Mouse (Mus musculus) layer of hippocampus, adult 2 months (tissue): ENCODE measurements around the gene Olfr320. TPM values are rescaled to one million over a fixed set of nuclear protein-coding genes. Genes with fewer than 3 reads are reported as not detected.
A peak's percentile ranks its signal among the peaks of the same experiment; 100 is the strongest.

Experiments
- DNase-seq, 2 experiments: peaks; one replicate each; pipeline ENCODE4 v3.0.0; 2022; ENCODE audit warnings: low spot score in 2 of 2
- H3K27ac ChIP-seq: fragments of 200-600 bp; 2 replicates; pipeline ENCODE4 v1.8.1; 2022
- H3K4me3 ChIP-seq: fragments of 200-600 bp; 2 replicates; pipeline ENCODE4 v1.8.1; 2022; ENCODE audit warnings: mild to moderate bottlenecking
- CTCF ChIP-seq: fragments of 200-600 bp; conservative IDR thresholded peaks from 2 replicates; pipeline ENCODE4 v1.8.1; 2022; ENCODE audit warnings: antibody characterized with exemption, mild to moderate bottlenecking, moderate library complexity
- long read RNA-seq, 2 experiments: library from polyadenylated mRNA; stranded (forward); transcript quantifications; one replicate each; pipeline ENCODE4 v2.0.0; 2021; ENCODE audit warnings: borderline mapping rate in 2 of 2
- total RNA-seq, 2 experiments: library from RNA; stranded (reverse); gene quantifications; 2 replicates each; pipeline ENCODE4 v1.2.3; 2021

Olfr320 gene
- not detected for total RNA-seq
- long read RNA-seq, experiment 1, result 0 reads
- long read RNA-seq, experiment 2, result 0 reads

DNA sequence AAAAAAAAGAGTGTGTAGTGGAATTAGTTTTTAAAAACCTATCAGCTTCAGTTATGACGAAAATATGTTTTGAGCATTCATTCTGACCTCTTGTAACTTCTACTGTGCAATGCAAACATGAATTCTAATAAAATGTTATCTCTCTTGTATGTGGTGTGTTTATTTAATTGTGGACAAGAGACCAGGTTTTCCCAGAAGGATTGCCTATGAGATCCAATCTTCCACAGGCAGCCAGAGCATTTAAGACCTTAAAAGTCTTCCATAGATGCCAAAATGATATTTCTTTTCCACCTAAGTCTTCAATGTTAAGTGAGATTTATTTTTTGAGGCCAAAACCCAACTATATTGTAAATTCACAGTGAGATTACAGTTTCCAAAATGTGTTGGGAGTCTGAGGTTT, at the start of gene Olfr320:
Gene Olfr320 (plus strand): TSS at position 301 of the 400 bp plus-strand sequence.
- Histone ChIP-seq H3K27ac (no peak within 1 kb of the TSS), H3K4me3 (no peak within 1 kb of the TSS)
- TF ChIP-seq CTCF, result no peak
- no peak for DNase-seq

DNA sequence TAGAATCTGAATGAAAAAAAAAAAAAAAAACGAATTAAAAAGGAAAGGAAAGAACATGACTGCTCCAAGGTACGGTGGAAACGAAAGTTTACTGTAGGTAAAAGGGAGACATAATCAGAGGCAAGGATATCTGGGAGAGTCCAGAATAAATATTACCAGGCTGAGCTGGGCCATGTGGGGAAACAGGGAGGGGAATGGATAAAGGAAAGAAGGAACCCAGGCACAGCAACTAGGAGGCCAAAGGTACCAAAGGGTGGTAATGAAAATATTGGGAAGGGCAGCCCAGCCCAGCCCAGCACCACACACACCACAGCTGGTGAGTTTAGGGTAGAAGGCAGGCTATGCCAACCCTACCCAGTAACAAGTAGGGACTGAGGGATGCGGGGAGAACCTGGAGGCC, 46.0 kb upstream of the Olfr320 start:
- no peak overlapping the region for H3K4me3 ChIP-seq
- DNase-seq, result no peak
- no peak overlapping the region for H3K27ac ChIP-seq
- TF ChIP-seq CTCF, result no peak

DNA sequence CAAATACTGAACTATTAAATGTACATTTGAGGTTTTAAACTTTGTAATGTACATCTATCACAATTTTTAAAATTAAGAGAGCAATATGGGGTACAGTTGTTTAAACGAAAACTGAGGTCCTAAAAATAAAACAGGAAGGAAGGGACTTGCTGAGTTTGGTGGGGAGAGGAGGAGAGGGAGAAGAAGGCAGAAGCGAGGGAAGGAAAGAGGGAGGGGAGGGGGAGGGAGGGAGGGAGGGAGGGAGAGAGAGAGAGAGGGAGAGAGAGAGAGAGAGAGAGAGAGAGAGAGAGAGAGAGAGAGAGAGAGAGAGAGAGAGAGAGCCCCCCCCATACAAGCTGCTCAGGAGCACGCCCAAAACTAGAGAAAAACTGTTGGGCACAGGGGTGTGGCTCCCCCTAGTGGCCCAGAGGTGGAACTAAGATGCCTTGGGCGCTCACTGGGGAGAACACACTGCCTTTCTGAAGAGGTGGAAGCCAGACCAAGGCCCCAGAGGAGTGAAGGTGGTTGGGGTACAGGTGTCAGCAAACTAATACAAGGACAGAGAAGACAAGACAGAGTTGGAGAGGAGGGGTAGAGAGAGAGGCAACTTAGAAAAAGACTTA, 44.4 kb upstream of the Olfr320 start:
- DNase-seq, result peak; percentile 55 to 63
- Histone ChIP-seq H3K27ac (no peak overlapping the region), H3K4me3 (no peak overlapping the region)
- TF ChIP-seq CTCF, result peak; percentile 79

DNA sequence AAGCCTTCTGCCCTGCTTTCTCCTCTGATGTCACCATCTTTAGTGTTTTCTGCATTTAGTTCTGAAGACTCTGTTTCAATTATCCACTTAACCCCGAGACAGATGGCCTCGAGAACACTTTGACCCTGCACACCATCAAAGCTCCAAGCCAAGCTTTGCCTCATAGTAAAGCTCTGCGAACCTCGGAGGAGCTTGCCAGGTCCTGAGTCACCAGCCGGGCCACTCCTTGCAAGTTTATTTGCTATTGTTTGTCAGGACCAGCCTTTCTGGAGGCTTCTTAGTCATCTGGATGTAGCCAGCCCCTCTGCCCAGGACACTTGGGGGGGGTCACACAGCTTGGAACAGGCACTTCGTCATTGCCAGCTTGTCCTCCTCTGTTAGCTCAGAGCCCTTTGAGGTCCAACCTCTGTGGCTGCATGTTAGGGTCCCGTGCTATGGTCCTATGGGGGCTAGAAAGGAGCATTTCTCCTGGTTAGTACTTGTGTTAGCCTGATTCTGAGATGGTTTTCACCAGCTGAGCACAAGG, 42.7 kb upstream of the Olfr320 start:
- no peak overlapping the region for H3K27ac ChIP-seq
- no peak overlapping the region for H3K4me3 ChIP-seq
- no peak for TF ChIP-seq CTCF
- DNase-seq, result no peak

DNA sequence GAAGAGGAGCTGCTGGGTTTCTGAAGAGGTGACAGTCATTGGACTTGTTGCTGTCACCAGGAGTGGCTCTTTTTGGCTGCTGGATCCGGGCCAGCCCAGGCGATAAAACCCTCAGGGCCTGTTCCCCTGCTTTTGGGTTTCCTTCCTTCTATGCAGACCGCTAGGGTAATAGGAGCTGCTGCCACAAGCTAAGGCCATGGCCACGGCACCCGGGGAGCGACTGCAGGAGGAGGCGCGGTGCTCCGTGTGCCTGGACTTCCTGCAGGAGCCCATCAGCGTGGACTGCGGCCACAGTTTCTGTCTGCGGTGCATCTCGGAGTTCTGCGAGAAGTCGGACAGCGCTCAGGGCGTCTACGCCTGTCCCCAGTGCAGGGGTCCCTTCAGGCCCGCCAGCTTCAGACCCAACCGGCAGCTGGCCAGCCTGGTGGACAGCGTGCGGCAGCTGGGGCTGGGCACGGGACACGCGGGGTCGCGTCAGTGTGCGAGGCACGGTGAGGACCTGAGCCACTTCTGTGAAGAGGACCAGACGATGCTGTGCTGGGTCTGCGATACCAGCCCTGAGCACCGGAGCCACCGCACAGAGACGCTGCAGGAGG, 40.5 kb upstream of the Olfr320 start, which contains the start of gene Trim58:
Gene Trim58 (plus strand): TSS at position 194 of the 596 bp plus-strand sequence.
- no peak for DNase-seq
- H3K4me3 ChIP-seq, result peak within 1 kb of the TSS; percentile 50
- H3K27ac ChIP-seq, result no peak within 1 kb of the TSS
- no peak for TF ChIP-seq CTCF

DNA sequence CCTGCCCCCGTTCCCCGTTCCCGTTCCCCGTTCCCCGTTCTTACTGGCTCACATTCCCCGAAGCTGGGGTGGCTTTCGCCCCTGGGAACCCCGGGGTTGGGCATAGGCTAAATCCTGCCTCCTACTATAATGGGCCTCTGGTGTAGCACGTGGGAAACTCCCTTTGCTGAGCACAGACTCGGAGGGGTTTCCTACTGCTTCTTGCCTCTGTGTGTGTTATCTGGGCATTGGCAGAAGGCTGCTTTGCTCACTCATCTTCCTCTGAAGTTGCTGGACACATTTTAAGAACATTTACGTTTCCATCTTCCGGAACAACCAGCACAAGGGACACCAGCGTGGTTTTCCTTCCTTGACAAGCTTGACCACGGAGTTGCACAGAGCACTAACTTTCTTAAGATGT, 39.8 kb upstream of the Olfr320 start:
- DNase-seq, result no peak
- no peak for TF ChIP-seq CTCF
- no peak overlapping the region for H3K27ac ChIP-seq
- no peak overlapping the region for H3K4me3 ChIP-seq

DNA sequence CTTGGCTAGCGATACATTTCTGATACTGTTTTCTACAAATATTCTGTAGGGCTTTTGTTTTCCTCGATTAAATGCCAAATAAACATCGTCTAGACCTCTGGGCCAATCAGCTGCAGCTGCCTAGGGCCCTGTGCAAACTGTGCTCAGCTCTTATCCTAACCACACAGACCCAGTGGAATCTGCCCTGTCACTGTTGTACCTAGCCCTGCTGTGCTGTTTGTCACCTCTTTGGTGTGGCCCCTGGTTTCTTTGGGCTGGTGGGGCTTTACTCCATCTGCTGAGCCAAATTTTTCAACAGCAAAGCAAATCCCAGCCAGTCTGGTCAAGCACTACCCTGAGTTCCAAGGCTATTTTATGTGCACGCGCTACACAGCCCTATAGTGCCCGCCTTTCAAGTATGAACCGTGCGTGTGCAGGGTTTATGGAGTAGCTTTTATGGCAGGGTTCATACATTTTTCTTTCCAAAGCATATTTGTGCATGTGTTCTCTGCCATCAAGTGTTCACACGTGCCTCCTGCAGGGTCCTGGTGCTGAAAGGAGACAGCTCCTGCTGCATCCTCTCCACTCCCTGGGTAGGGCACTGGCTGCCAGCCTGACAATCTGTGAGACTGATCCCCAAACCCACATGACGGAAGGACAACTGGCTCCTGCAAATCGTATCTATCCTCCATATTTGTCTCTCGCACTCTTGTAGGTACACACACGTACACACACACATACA, 39.1 kb upstream of the Olfr320 start:
- H3K4me3 ChIP-seq, result no peak overlapping the region
- no peak overlapping the region for H3K27ac ChIP-seq
- TF ChIP-seq CTCF, result no peak
- no peak for DNase-seq

DNA sequence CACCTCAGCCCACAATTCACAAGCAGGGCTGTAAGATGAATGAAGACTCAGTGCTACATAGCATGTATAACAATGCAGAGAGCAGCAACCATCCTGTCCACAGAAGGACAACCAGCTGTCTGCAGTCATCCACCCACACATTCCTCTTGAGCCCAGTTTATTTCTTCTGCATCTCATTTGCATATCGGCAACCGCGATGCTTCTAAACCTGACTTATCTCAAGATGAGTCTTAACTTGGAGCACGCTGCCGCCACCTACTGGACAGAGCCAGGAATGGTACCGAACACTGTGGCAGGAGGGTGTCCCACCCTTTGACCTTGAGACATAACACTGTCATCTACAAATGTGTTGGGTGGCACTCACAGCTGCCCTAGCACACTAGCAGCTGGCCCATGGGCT, 37.5 kb upstream of the Olfr320 start:
- no peak overlapping the region for H3K27ac ChIP-seq
- no peak overlapping the region for H3K4me3 ChIP-seq
- TF ChIP-seq CTCF, result peak; percentile 85
- DNase-seq, result peak; percentile 41 to 46

DNA sequence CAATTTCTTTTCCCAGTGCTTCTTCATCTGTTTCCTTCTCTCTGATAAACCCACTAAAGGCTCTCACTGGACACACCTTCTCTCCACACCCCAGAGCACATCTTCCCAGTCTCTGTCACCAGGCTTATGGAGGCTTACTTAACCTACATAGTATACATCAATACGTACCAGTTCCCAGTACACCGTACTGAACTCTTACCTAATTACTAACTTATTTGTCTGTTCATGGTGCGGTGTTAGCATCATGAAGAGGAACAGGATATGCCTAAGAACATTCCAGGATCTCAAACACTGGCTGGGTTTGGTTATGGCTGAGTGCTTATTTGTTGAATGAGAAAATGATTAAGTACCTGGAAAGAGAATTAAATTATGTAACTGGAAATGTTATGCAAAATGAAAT, 25.7 kb upstream of the Olfr320 start:
- DNase-seq, result no peak
- no peak overlapping the region for H3K4me3 ChIP-seq
- TF ChIP-seq CTCF, result no peak
- H3K27ac ChIP-seq, result no peak overlapping the region

DNA sequence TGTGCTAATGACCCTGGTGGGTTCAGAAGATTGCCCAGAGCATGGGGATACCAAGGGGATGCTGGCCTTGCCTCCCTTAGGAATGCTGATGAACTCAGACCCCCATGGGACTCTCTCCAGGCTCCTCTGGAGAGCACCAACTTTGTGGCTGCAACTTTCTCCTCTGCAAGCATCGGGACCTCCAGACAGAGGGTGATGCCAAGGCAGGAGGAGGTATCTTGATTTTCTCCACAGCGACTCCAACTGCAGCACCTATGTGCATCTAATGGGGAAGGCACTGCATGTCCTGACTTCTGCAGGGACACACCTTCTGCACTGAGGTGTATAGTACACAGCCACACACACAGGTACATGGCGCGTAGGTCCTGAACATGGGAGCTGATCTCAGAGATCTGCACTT, 22.3 kb upstream of the Olfr320 start, which contains the start of gene Olfr322:
Gene Olfr322 (plus strand): TSS at position 187 of the 400 bp plus-strand sequence.
- no peak within 1 kb of the TSS for H3K4me3 ChIP-seq
- no peak within 1 kb of the TSS for H3K27ac ChIP-seq
- no peak for DNase-seq
- TF ChIP-seq CTCF, result no peak

DNA sequence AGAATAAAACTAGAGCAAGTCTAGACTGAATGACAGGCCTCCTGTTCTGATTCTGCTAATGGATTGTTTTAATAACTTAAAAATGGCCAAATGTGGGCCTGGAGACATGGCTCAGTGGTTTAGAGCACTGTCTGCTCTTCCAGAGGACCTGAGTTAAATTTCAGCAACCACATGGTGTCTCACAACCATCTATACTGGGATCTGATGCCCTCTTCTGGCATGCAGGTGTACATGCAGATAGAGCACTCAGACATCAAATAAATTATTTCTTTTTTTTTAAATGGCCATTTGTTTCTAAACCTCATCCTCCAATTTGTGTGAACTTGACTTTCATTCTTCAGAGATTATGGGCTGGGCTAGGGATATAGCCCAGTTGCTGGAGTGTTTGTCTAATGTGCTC, 11.6 kb upstream of the Olfr320 start:
- no peak for DNase-seq
- peak; percentile 43 for TF ChIP-seq CTCF

DNA sequence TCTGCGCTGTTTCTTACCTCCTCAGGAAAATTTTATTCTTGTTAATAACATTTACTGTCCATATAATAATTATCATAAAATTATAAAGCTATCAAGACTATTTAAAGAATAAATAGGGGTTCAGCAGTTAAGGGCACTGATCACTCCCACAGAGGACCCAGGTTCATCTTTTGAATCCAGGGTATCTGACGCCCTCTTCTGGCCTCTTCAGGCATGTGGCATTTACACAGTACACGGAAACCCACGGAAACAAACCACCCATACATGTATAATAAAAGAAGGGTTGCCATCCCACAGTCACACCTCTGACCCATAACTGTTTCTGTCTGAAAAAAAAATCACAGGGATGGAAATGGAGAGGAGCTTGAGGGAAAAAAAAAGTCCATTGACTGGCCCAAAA, 9.1 kb upstream of the Olfr320 start:
- no peak overlapping the region for H3K4me3 ChIP-seq
- DNase-seq, result no peak
- peak; percentile 51 for TF ChIP-seq CTCF
- no peak overlapping the region for H3K27ac ChIP-seq

More for the DNA sequence above, 11.6 kb upstream of the Olfr320 start:
- no peak overlapping the region for H3K27ac ChIP-seq
- no peak overlapping the region for H3K4me3 ChIP-seq

DNA sequence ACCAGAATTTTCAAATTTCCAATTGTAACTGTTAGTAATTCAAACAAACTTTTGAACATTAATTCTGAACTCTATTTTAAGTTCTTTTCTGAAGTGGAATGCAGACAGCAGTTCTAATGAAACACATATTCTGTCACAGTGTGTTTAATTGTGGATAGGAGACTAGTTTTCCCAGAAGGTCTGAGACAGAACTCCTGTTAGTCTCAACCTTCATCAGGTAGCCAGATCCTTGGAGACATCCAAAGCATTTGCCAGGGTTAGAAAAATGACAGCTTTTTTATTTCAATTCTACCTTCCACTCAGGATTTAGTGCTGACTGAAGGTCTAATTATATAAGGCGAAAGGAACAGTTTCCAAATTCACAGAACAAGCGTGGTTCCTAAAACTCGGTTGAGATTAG, 18.0 kb downstream of the Olfr320 start, which contains the start of gene Olfr319:
Gene Olfr319 (plus strand): TSS at position 301 of the 400 bp plus-strand sequence.
- TF ChIP-seq CTCF, result no peak
- DNase-seq, result no peak
- Histone ChIP-seq H3K4me3 (no peak within 1 kb of the TSS), H3K27ac (no peak within 1 kb of the TSS)
